Mouse (Mus musculus) spleen, postnatal 10 days (tissue): ENCODE measurements around the gene Lmln.
"Not testable (repeated sequence)": the region's sequence is repeated elsewhere in the genome, so short reads cannot be mapped to it uniquely, and the experiment has no call there.

Experiments used
- DNase-seq, 2 experiments: peaks; one replicate each; pipeline ENCODE4 v3.0.0; 2021 to 2022; ENCODE audit warnings: low spot score in 2 of 2

Lmln gene

DNA sequence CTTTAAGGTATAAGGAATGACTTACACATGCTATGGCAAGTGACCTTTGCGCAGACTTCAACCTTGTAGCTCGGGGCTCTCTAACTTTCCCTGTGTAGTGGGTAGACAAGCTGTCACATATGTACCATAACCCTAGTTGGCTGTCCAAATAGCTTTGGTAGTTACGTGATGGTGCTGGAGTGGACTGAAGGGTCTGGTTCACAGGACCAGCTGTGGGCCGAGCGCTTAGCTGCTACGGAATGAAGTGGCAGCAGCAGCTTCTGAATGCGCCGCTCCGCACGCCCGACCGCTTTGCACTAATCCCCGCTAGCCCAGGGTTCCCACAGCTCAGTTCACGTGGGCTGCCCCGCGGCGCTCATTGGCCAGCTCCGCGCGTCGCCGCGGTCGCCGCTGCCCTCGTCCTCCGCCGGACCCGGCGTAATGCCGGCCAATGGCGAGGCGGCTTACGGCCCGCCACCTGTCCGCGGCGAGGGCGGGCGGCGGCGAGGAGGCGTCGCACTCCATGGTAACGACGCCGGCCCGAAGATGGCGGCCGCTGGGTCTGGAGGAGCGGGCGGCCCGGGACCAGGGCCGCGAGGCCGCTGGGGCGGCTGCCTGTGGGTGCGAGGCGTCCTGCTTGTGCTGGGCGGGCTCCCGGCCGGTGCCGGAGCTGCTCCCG, at the start of gene Lmln:
TSS of gene Lmln (plus strand) at position 498 of the 658 bp plus-strand sequence.
- DNase-seq: peak; percentile 81 to 88

- no peak for DNase-seq
Measured at GRCm38 (mm10) chr16:33013801-33014200, 48.5 kb upstream of the Lmln start.

DNA sequence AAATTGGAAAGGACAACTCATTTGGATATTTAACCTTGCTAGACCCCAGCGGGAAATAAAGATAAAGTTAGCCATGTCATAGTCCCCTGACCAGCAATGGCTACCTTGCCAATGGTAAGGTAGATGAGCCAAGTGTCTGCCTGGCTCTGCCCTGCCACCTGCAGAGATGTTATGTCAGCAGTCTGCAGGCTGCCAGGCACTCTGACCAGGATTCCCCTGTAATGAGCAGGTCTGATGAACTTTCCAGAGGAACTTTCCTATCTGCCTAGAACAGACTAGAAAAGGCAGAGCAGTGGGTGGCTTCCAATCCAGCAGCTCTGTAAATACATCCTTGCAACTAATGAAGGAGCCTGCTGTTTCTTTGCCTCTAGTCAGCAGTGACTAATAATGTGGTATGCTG, 47.4 kb upstream of the Lmln start:
- no peak for DNase-seq

DNA sequence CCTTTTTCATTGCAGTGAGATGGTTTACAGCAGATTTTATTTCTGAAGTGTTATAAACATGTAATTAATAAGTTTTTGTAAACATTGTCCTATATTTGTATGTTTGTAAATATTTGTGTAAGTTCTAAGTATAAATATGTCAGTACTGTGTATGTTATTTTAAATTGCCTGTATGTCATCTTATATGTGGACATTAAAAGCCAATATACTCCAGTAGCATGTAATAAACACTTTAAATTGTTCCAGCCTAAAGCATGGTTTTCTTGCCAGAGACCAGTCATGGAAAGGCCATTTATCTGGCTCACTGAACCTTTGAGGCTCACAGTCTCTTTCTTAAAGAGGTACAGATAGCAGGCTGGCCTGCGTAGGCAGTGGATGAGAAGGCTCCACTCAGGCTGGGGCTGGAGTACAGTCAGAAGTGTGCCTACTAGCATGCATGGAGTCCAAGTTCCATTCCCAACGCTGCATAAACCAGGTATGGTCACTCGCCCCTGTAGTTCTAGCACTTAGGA, 46.9 kb upstream of the Lmln start:
- no peak for DNase-seq

DNA sequence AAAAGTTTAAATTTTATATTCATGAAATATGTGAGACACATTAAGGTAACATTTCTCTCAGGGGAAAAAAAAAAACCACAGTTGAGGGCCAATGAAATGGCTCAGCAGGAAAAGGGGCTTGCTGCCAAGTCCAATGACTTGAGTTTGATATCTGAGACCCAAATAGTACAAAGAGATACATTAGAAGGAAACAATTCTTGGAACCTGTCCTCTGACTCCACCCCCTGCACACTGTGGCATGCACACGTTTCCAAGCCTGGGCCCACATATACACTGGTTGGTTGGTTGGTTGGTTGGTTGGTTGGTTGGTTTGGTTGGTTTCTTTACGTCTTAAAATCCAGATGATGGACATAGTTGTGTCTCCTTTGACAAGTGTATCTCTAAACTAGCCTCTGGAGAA, 46.3 kb upstream of the Lmln start:
- DNase-seq: no peak

DNA sequence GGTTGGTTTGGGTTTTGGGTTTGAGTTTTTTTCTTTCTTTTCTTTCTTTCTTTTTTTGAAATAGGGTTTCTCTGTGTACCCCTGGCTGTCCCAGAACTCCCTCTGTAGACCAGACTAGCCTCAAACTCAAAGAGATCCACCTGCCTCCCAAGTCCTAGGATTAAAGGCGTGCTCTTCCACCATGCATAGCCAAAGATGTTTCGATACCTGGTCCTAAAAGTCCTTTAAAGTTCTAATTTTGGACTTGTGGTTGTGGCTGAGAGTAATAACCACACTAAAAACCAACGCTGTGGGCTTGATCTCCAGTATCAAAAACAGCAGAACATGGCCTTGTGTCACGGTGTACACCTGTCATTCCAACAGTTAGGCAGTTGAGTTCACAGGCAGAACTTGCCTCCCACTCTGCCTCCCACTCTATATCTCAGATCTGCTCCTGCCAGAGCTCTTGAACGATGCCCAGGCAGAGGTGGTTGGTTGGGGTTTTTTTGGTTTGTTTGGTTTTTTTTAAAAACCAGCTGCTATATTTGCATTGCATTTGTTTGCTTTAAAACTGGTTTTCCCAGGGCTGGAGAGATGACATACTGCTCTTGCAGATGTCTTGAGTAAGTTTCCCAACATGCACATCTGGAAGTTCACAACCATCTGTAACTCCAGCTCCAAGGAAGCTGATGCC, 44.5 kb upstream of the Lmln start:
- DNase-seq: no peak

GRCm38 (mm10) chr16:33019117-33019770, 43.1 kb upstream of the Lmln start:
- no peak for DNase-seq

- no peak for DNase-seq
Measured at GRCm38 (mm10) chr16:33021381-33021780, 40.9 kb upstream of the Lmln start.

GRCm38 (mm10) chr16:33023750-33024149, 38.6 kb upstream of the Lmln start:
- DNase-seq: peak; percentile 75 to 89

DNA sequence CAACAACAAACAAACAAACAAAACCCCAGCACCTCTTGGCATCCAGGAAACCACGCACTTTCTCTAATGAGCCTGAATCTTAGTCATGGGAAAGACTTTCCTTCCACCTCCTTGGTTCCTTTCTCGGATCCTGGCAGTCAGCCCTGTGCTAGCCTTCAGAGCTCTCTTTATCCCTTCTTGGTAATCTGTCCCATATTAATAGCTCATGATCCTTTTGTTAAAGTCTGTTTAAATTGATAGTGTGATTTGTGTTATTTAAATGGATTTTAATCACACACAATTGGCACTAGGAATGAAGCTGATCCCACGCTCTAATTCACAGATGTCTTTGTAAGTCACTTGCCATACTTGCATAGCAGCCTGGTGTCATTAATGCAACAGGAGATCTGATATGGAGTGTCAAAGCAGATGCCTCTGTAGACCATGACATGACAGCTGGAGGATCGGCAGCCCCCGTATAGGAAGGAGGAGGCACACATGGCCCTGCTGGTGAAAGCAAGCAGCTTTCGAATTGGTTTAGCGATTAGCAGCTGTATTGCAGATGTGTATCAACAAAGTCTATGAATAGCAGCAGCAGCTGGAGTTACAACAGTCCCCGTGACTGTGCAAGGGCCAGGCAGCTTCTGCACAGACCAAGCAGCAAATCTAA, 37.7 kb upstream of the Lmln start:
- DNase-seq: no peak

GRCm38 (mm10) chr16:33026357-33026756, 36.0 kb upstream of the Lmln start:
- DNase-seq: no peak

DNA sequence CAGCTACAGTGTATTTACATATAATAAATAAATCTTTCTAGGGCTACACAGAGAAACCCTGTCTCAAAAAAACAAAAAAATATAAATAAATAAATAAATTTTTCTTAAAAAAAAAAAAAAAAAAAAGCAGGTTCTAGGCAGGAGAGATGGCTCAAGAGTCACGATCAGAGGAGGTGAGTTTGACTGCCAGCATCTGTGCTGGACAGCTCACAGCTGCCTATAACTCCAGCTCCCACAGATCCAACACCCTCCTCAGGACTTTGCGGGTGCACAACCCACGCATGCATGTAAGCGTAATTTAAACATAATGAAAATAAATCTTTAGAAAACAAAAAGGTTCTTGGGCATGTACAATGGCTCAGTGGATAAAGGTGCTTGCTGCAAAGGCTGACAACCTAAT, 26.3 kb upstream of the Lmln start:
- DNase-seq: no peak

- no peak for DNase-seq
Measured at GRCm38 (mm10) chr16:33042682-33043081, 19.6 kb upstream of the Lmln start.

GRCm38 (mm10) chr16:33043268-33043667, 19.1 kb upstream of the Lmln start:
- no peak for DNase-seq

DNA sequence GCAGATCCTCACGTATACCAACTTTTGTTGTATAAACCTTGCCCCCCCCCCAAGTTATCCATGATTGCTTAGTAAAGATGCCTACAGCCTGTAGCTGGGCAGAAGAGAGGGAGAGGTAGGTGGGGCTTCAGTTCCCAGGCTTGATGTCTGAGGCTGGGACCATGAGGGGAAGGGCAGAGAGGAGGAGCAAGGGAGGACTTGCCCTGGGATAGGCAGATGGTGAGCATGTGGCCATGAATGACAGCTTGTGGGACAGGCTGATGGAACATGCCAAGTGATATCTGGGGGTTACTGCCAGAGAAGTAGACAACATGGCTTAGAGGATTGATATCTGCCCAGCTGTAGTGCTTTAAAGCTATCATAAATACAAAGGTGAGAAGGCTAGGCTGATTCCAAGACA, 14.3 kb upstream of the Lmln start:
- DNase-seq: no peak

- DNase-seq: no peak
Measured at GRCm38 (mm10) chr16:33048686-33049085, 13.6 kb upstream of the Lmln start.

- no peak for DNase-seq
Measured at GRCm38 (mm10) chr16:33049809-33050208, 12.5 kb upstream of the Lmln start.

DNA sequence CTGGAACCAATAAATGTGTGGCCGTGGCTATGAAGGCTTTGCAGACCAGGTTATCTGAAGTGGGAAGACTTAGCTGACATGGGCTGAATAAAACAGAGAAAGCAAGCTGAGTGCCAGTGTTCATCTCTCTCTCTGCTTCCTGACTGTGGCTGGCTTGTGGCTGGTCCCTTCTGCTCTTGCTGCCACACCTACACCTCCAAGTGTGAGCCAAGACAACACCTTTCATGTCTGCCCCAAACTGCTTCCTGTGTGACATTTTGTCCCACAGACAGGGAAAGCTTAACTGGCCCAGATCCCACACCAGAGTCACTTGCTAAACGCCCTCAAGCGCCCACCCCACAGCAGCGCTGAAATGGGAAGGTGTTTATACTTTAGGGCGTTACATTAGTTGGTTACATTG, 9.2 kb upstream of the Lmln start:
- DNase-seq: no peak

GRCm38 (mm10) chr16:33054927-33055326, 7.4 kb upstream of the Lmln start:
- not testable (repeated sequence) for DNase-seq

- DNase-seq: peak in 1 of 2 experiments; percentile 15
Measured at GRCm38 (mm10) chr16:33055655-33056054, 6.7 kb upstream of the Lmln start.

DNA sequence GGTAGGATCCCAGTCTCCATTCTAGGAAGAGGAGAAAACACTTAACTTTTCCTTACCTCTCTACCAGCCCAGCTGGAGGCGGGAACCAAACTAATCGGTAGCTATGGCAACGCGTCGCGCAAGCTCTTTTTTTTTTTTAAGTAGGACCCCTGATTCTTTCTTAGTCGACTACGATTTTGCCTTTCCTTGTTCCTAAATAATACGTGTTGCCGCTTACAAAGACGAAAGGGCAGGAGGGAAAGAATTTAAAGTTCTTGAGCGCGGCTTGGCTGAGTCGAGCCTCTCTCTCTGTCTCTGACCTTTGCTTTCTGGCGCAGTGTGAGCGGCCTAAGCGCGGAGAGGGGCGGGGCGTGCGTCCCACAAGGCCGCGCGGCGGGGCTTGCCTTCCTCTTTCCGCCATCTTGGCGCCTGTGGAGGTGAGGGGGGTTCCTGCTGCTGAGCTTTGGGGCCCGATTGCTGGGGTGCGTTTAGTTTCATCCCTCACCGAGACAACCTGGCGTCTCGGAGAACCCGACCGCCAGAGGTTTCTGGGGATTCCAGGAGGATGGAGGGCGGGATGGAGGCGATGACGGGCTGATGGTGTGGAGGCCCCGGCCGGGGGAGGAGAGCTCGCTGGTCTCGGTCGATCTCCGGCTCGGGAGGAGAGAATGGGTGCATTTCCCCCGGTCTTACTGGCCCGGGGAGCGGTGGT, 6.1 kb upstream of the Lmln start, which contains the start of the genes Iqcg and Rpl35a:
TSS of gene Iqcg (minus strand) at position 124 of the 691 bp plus-strand sequence.
TSS of gene Rpl35a (plus strand) at position 359 of the 691 bp plus-strand sequence.
- DNase-seq: peak; percentile 91 to 92
